Comparison of ENCODE assay signal across 9 mouse cellular contexts in the genomic region with DNA sequence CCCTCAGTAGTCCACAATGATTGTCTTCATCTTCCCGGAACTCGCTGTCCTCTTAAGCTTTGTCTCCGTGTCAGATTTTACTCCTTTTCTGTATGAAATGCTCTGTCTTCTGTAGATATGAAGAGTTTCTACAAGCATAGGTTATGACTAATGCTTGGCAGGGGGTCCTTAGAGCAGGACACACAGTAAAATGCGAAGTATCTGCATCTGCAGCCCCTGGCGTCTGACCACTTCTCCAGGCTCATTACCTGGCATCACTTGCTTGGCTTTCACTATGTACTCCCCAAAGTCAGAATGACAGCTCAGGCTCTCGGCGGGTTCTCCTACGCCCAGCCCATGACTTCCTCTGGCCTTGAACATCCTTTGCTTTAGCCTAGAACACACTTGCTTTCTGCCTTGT.
A peak's percentile ranks its signal among the peaks of the same experiment; 100 is the strongest.
DNase-seq lines count a peak whose midpoint lies in the region; ATAC-seq lines count a peak whose summit lies in the region.
"Had no signal": no experiment of that assay in that cellular context is flagged by ENCODE, and none has a peak within 500 bp of the region (broad histone marks: within the 10 kb centered on the region; RNA-seq: fewer than 3 reads in every experiment).

No protein-coding gene starts in this region.

- no peak for ATAC-seq in intestine, embryonic 14.5 days (replicated peaks; ENCODE audit: low FRiP score, low TSS enrichment, low read depth)
- no peak for ATAC-seq in intestine, embryonic 16.5 days
- 0 out of 2 replicates have a peak, but pooled peaks have one; percentile 15 for ATAC-seq in embryonic facial prominence, embryonic 15.5 days (ENCODE audit: insufficient number of reproducible peaks, low FRiP score, low TSS enrichment, low read depth)
- ATAC-seq in forebrain, embryonic 15.5 days (replicated peaks) = 0 out of 2 replicates have a peak, but pooled peaks have one; percentile 5

- 79% methylated on average over 8 of the region's 8 CpGs for WGBS in intestine, embryonic 14.5 days
- 80% methylated on average over 8 of the region's 8 CpGs for WGBS in intestine, embryonic 16.5 days
- 66% methylated on average over 8 of the region's 8 CpGs for WGBS in embryonic facial prominence, embryonic 15.5 days
- WGBS in forebrain, embryonic 15.5 days = 77% methylated on average over 8 of the region's 8 CpGs
- WGBS in midbrain, embryonic 10.5 days = 90% methylated on average over 8 of the region's 8 CpGs

- 0 out of 2 replicates have a peak overlapping the region, but pooled peaks have one; percentile 4 for H3K4me2 ChIP-seq in intestine, embryonic 14.5 days (ENCODE audit: low read length)
- no peak overlapping the region for H3K4me2 ChIP-seq in intestine, embryonic 16.5 days (ENCODE audit: low read depth, low read length)
- H3K4me2 ChIP-seq in embryonic facial prominence, embryonic 15.5 days (replicated peaks) = peak overlapping the region; percentile 40; the same call in 1 of the 2 replicates
- peak overlapping the region; percentile 37 for H3K4me2 ChIP-seq in forebrain, embryonic 15.5 days (replicated peaks)
- H3K4me2 ChIP-seq: liver, embryonic 13.5 days had no signal

- no peak overlapping the region for H3K27ac ChIP-seq in intestine, embryonic 14.5 days (ENCODE audit: low read depth)
- H3K27ac ChIP-seq in intestine, embryonic 16.5 days (ENCODE audit: low read length) = no peak overlapping the region
- 0 out of 2 replicates have a peak overlapping the region, but pooled peaks have one; percentile 6 for H3K27ac ChIP-seq in embryonic facial prominence, embryonic 15.5 days (replicated peaks)
- peak overlapping the region; percentile 5 for H3K27ac ChIP-seq in forebrain, embryonic 15.5 days (replicated peaks)
- H3K27ac ChIP-seq in midbrain, embryonic 10.5 days (replicated peaks) = no peak overlapping the region
- H3K27ac ChIP-seq: liver, embryonic 13.5 days had no signal

- H3K9ac ChIP-seq in intestine, embryonic 14.5 days (ENCODE audit: low read length) = no peak overlapping the region
- no peak overlapping the region for H3K9ac ChIP-seq in intestine, embryonic 16.5 days (ENCODE audit: low read depth, low read length)
- no peak overlapping the region for H3K9ac ChIP-seq in embryonic facial prominence, embryonic 15.5 days
- H3K9ac ChIP-seq in forebrain, embryonic 15.5 days (replicated peaks) = 0 out of 2 replicates have a peak overlapping the region, but pooled peaks have one; percentile 23
- H3K9ac ChIP-seq: liver, embryonic 13.5 days had no signal

- no peaks in the 10 kb centered on the region for H3K27me3 ChIP-seq in intestine, embryonic 14.5 days (replicated peaks; ENCODE audit: control insufficient read depth, insufficient read depth, low read length)
- no peaks in the 10 kb centered on the region for H3K27me3 ChIP-seq in intestine, embryonic 16.5 days (replicated peaks; ENCODE audit: control insufficient read depth, insufficient read depth, low read length)
- H3K27me3 ChIP-seq in embryonic facial prominence, embryonic 15.5 days = no peaks in the 10 kb centered on the region
- no peaks in the 10 kb centered on the region for H3K27me3 ChIP-seq in forebrain, embryonic 15.5 days
- H3K27me3 ChIP-seq in midbrain, embryonic 10.5 days (ENCODE audit: low read depth, poor library complexity, severe bottlenecking) = no peaks in the 10 kb centered on the region
- H3K27me3 ChIP-seq: liver, embryonic 13.5 days had no signal

- no peaks in the 10 kb centered on the region for H3K36me3 ChIP-seq in intestine, embryonic 14.5 days (ENCODE audit: control insufficient read depth, insufficient read depth, low read length)
- H3K36me3 ChIP-seq in intestine, embryonic 16.5 days (ENCODE audit: control insufficient read depth, insufficient read depth, low read length) = no peaks in the 10 kb centered on the region
- no peaks in the 10 kb centered on the region for H3K36me3 ChIP-seq in embryonic facial prominence, embryonic 15.5 days
- H3K36me3 ChIP-seq in forebrain, embryonic 15.5 days = no peaks in the 10 kb centered on the region
- no peaks in the 10 kb centered on the region for H3K36me3 ChIP-seq in midbrain, embryonic 10.5 days
- H3K36me3 ChIP-seq: liver, embryonic 13.5 days had no signal

- no peak for DNase-seq in intestine, embryonic 14.5 days (ENCODE audit: low spot score)
- DNase-seq in midbrain, embryonic 10.5 days (ENCODE audit: low spot score) = no peak
- DNase-seq in Muller cell, postnatal 12 days (ENCODE audit: inconsistent ontology term) = no peak
- DNase-seq in embryo, embryonic 11 days = no peak
- no peak for DNase-seq in right cerebral cortex, adult 18-20 months
- DNase-seq: liver, embryonic 13.5 days had no signal

- no peaks in the 10 kb centered on the region; the same call in 1 of the 2 replicates for H3K4me1 ChIP-seq in intestine, embryonic 14.5 days (replicated peaks; ENCODE audit: control insufficient read depth, insufficient read depth, low read length)
- no peaks in the 10 kb centered on the region for H3K4me1 ChIP-seq in intestine, embryonic 16.5 days (ENCODE audit: control insufficient read depth, insufficient read depth, low read length)
- peaks cover 10% of the 10 kb centered on the region for H3K4me1 ChIP-seq in embryonic facial prominence, embryonic 15.5 days
- H3K4me1 ChIP-seq in forebrain, embryonic 15.5 days = peaks cover 14% of the 10 kb centered on the region
- peaks cover 17% of the 10 kb centered on the region for H3K4me1 ChIP-seq in midbrain, embryonic 10.5 days
- H3K4me1 ChIP-seq: liver, embryonic 13.5 days had no signal

- no peaks in the 10 kb centered on the region for H3K9me3 ChIP-seq in intestine, embryonic 14.5 days (ENCODE audit: control insufficient read depth, low read length)
- H3K9me3 ChIP-seq in intestine, embryonic 16.5 days (ENCODE audit: control insufficient read depth, low read length) = no peaks in the 10 kb centered on the region
- H3K9me3 ChIP-seq in embryonic facial prominence, embryonic 15.5 days (replicated peaks) = no peaks in the 10 kb centered on the region
- no peaks in the 10 kb centered on the region for H3K9me3 ChIP-seq in forebrain, embryonic 15.5 days
- H3K9me3 ChIP-seq in midbrain, embryonic 10.5 days (replicated peaks) = no peaks in the 10 kb centered on the region
- H3K9me3 ChIP-seq: liver, embryonic 13.5 days had no signal

- H3K4me3 ChIP-seq in intestine, embryonic 14.5 days (ENCODE audit: low read depth, low read length) = no peak overlapping the region
- H3K4me3 ChIP-seq in intestine, embryonic 16.5 days (ENCODE audit: low read length) = no peak overlapping the region
- H3K4me3 ChIP-seq in embryonic facial prominence, embryonic 15.5 days (replicated peaks) = no peak overlapping the region
- no peak overlapping the region; the same call in 1 of the 2 replicates for H3K4me3 ChIP-seq in forebrain, embryonic 15.5 days
- 0 out of 2 replicates have a peak overlapping the region, but pooled peaks have one; percentile 9 for H3K4me3 ChIP-seq in midbrain, embryonic 10.5 days
- H3K4me3 ChIP-seq: liver, embryonic 13.5 days had no signal

Comparison
In these comparisons a context has a peak if more than half of its experiments do, and no peak if none do; other contexts are left out.
1. ATAC-seq: peak in embryonic facial prominence, embryonic 15.5 days (single experiment) and forebrain, embryonic 15.5 days (single experiment); none in intestine, embryonic 14.5 days (single experiment) and intestine, embryonic 16.5 days (single experiment).
2. H3K27ac ChIP-seq: peak in embryonic facial prominence, embryonic 15.5 days (single experiment) and forebrain, embryonic 15.5 days (single experiment); none in intestine, embryonic 14.5 days (single experiment), intestine, embryonic 16.5 days (single experiment) and midbrain, embryonic 10.5 days (single experiment).